Mouse (Mus musculus) kidney, adult 9 months (tissue): Measurements from ENCODE around the gene Cnnm4.

Experiments
- DNase-seq: peaks from one replicate; pipeline ENCODE4 v3.0.0; 2022

Cnnm4 gene

GRCm38 (mm10) chr1:36545845-36546600 lies 74.6 kb downstream of the Cnnm4 start:
- no peak for DNase-seq

- peak; percentile 99 for DNase-seq
These were observed 75.6 kb downstream of the Cnnm4 start, which contains the start of gene Ankrd39 for GRCm38 (mm10) chr1:36546888-36547471. Ankrd39 (minus strand) TSS chr1:36547445.

DNA sequence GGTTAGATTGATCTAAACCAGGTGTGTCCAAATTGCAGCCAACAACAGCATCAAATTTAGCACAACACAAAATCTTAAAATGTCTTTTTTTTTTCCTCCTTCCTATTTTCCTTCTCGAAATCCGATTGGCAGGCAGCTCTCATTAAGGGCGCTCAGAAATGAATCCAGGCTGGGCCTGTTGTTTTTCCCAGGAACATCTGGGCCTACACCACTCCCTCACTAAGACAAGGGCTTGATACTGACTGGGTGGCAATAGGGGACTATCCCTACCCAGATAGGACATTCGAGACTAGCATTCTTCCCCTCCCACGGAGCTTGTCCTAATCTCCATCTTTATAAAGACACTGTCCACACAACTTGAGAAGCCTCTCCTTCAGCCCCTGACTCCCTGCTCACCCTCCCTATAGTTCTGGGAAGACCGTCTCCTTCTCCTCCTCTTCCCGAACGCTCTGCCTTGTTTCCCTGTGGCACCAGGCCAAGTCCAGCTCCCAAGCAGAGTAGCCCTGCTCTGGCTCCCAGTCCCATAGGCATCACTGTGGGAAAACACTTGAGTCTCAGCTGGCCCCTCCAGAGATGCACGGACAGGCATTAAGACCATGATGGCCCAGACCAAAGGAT lies 76.7 kb downstream of the Cnnm4 start:
- no peak for DNase-seq

- DNase-seq = no peak
These were observed 77.4 kb downstream of the Cnnm4 start for GRCm38 (mm10) chr1:36548771-36549170.

GRCm38 (mm10) chr1:36549491-36549890 lies 78.1 kb downstream of the Cnnm4 start:
- no peak for DNase-seq

DNA sequence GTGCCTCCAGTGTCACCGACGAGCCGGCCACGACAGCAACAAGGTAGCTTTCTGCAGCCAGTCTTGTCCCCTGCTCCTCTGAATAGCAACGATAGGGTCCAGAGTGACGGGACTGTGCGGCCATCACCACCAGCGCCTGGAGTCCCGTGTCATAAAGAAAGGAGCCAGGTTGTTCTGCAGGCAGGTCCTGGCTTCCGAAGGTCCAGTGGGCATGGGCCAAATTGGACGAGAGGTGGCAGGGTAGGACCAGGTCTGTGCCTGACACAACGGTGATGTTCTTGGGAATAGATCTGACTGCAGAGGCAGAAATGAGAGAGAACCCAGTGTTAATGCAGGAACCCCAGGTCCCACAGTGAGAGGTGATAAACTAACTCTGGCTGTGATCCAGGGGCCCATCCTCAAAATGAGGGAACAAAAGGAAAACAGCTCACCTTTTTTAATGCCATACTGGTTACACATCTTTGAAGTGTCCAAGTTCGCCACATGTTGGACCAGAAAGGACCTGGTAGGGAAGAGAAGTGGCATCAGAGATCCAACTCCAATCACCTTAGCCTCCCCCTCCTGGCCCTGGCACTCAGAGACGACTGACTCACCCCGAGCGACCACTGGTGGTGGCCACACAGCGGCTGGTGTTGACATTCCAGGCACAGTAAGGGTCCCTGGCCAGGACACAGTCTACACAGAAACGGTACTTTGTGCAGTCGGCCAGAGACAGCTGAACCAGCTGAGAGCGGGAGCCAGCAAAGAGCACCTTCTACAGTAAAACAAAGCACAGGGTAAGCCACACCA lies 78.8 kb downstream of the Cnnm4 start:
- DNase-seq = no peak

GRCm38 (mm10) chr1:36551904-36552303 lies 80.5 kb downstream of the Cnnm4 start:
- DNase-seq = no peak

GRCm38 (mm10) chr1:36552506-36552905 lies 81.1 kb downstream of the Cnnm4 start:
- no peak for DNase-seq

GRCm38 (mm10) chr1:36554633-36555399 lies 83.4 kb downstream of the Cnnm4 start:
- peak; percentile 59 for DNase-seq

DNA sequence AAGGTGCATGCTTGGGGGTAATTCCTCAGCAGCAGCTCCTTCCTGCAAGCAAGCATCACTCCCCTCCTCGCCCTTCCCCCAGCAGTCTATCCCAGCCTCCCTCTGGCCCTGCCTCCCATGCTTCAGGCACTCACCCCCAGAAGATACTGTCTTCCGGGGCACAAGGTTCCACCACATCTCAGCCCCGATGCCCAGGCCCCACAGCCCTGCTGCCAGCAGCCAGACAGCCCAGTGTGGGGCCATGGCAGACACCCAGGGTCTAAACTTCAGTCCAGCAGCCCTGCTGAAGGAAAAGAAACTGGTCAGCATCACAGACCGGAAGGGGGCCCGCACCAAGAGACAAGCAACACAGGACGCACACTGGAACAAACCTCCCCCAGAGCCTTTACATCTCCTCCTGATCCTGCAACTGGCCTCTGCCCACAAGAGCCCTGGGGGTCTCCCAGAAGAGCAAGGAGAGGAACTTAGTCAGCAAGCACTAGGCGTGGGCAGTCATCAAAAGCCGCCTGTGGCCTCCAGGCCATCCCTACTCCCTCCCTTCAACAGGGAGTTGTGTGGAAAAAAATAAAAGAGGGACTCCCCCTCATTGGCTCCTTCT lies 84.5 kb downstream of the Cnnm4 start:
- no peak for DNase-seq

DNA sequence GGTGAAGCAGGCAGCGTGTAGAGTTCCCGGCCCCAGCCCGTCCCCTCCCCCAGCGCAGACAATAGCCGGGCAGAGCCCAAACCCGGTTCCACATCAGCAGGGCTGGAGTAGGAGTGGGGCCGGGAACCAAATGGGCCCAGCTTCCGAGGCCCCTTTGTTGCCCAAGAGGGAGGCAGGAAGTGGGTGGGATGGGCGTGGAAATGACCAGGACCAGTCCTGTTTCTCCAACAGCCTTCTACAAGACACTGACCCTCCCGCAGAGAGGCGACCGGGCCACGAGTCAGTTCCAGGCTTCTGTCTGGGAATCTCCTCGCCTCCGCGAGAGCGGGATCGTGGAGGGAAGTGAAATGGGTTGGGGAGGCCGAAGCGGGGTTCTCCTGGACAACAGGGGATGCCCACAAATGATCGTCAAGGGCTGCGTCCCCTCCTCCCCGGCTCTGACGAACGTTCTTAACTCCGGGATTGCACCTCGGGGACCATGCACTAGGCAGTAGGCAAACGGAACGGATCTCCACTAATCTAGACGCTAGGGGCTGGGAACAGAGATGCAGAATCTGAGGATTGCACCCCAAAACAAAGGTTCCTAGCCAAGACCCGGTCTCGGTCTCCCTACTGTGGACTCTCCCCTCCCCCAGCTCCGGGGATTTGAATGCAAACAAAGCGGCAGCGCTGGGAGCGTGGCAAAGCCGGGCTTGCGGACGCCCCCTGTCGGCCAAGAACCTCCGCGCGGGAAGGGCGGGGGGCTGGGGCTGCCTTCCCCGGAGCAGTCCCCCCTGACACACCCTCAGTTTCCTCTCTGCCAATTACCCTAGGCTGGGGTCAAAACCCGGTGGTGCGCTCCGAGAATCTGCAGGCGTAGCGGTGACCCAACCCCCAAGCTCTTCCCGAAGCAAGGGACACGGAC lies 85.4 kb downstream of the Cnnm4 start:
- peak; percentile 85 for DNase-seq

GRCm38 (mm10) chr1:36557457-36558011 lies 86.1 kb downstream of the Cnnm4 start:
- peak; percentile 73 for DNase-seq
